Comparison of ENCODE assay signal across 18 mouse cellular contexts in genomic region chr10:78000200-78000599, GRCm38 (mm10). TPM values are rescaled to one million over a fixed set of nuclear protein-coding genes. Genes with fewer than 3 reads are reported as not detected.
DNase-seq lines count a peak whose midpoint lies in the region.
"Had no signal": no experiment of that assay in that cellular context is flagged by ENCODE, and none has a peak within 500 bp of the region (broad histone marks: within the 10 kb centered on the region; RNA-seq: fewer than 3 reads in every experiment).

No protein-coding gene starts in this region.

- peak; percentile 51 to 62 for DNase-seq in cerebellum, postnatal 10 days
- no peak for DNase-seq in cerebellum, postnatal 36 days
- DNase-seq in heart, adult 11 months, result peak; percentile 84
- DNase-seq in heart, postnatal 36 days, result no peak
- DNase-seq: adrenal gland, adult 2 months; adrenal gland, adult 8-10 months; adrenal gland, postnatal 10 days; adrenal gland, postnatal 14 days; adrenal gland, postnatal 25 days; adrenal gland, postnatal 36 days; B cell, adult 2 months; cerebellum, adult 11 months; cerebellum, adult 11-12 months; cerebellum, adult 18-20 months had no signal

- intact Hi-C loops in heart, postnatal 36 days (cut with DNase I), result no loop called here

RNA-seq across cellular contexts. Expression of gene Pfkl, which starts 9.7 kb away (rescaled TPM):
- total RNA-seq in heart, postnatal 36 days (2021), result 100 to 1,000 TPM in 1 of 2 experiments, 10 to 100 TPM in 1; 97.8 to 116 TPM

RNA-seq across cellular contexts. Expression of gene 1810043G02Rik, which starts 21.9 kb away (rescaled TPM):
- 10 to 100 TPM in 1 of 2 experiments, 1 to 10 TPM in 1; 9.3 to 10.3 TPM for total RNA-seq in heart, postnatal 36 days (2021)

RNA-seq across cellular contexts. Expression of gene Trpm2, which starts 29.8 kb away (rescaled TPM):
- 1 to 10 TPM in 1 of 2 experiments, under 1 TPM in 1; 0.31 to 1.5 TPM for total RNA-seq in heart, postnatal 36 days (2021)

RNA-seq across cellular contexts. Expression of gene Dnmt3l, which starts 41.5 kb away (rescaled TPM):
- total RNA-seq in heart, postnatal 36 days (2021), result not detected
- total RNA-seq: MEL had no signal

RNA-seq across cellular contexts. Expression of gene Aire, which starts 43.2 kb away (rescaled TPM):
- not detected for total RNA-seq in heart, postnatal 36 days (2021)
- total RNA-seq: adrenal gland, adult 18-20 months; adrenal gland, adult 2 months; adrenal gland, adult 8-10 months; adrenal gland, postnatal 14 days; adrenal gland, postnatal 25 days; adrenal gland, postnatal 36 days; adrenal gland, postnatal 4 days; G1E; MEL had no signal

Comparison
In these comparisons a context has a peak if more than half of its experiments do, and no peak if none do; other contexts are left out.
1. DNase-seq: peak in cerebellum, postnatal 10 days (2 of 2) and heart, adult 11 months (single experiment); none in cerebellum, postnatal 36 days (0 of 2) and heart, postnatal 36 days (0 of 2).